Comparison of ENCODE assay signal across 9 mouse cellular contexts in the genomic region with DNA sequence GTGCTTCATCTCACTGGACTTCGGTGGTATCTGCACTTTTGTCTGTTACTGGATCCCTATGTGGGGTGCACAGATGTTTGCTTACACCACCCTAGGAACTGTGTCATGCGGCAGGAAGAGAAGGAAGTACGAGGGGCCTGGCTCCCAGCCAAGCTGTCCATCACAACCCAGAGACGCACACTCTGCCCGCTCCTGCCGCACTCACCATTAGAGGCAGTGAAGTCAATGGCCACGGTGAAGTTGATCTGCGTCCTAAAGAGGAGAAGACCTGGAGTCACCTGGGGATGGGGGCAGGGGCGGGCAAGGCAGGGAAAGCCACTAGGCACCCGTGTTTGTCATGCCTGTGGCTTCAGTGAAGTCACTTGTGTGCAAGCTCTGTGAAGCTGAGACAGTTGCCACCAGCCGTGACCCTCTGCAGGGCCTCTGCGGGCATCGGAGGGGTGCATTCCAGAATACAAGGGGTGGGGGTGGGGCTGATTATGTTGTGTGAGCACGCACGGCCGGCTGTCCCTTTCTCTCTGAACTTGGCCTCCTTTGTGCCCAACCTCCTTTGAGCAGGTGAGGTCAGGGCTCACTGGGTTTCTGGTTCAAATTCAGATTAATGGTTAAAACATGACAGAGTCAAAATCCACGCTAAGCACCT. TPM values are rescaled to one million over a fixed set of nuclear protein-coding genes. Genes with fewer than 3 reads are reported as not detected.
DNase-seq lines count a peak whose midpoint lies in the region; ATAC-seq and TF ChIP-seq lines count a peak whose summit lies in the region.
"Had no signal": no experiment of that assay in that cellular context is flagged by ENCODE, and none has a peak within 500 bp of the region (broad histone marks: within the 10 kb centered on the region; RNA-seq: fewer than 3 reads in every experiment).

No protein-coding gene starts in this region.

- TF ChIP-seq CTCF in forebrain, postnatal 0 days (IDR thresholded peaks at IDR 0.05; ENCODE audit: low read depth), result no peak
- TF ChIP-seq CTCF in ES-Bruce4 (IDR thresholded peaks at IDR 0.05; ENCODE audit: low read depth, low read length), result no peak

- no peaks in the 10 kb centered on the region for H3K36me3 ChIP-seq in forebrain, embryonic 10.5 days (replicated peaks)
- peaks cover 3% of the 10 kb centered on the region; the same call in 1 of the 2 replicates for H3K36me3 ChIP-seq in forebrain, postnatal 0 days (ENCODE audit: insufficient read depth)
- no peaks in the 10 kb centered on the region for H3K36me3 ChIP-seq in ES-Bruce4 (ENCODE audit: control insufficient read depth, insufficient read depth, low read length, poor library complexity, severe bottlenecking)
- peaks cover 4% of the 10 kb centered on the region; the same call in 1 of the 2 replicates for H3K36me3 ChIP-seq in heart, embryonic 15.5 days
- H3K36me3 ChIP-seq in midbrain, embryonic 12.5 days, result no peaks in the 10 kb centered on the region

- 0 out of 2 replicates have a peak, but pooled peaks have one; percentile 33 for TF ChIP-seq EP300 in ES-Bruce4 (IDR thresholded peaks at IDR 0.05; ENCODE audit: insufficient read depth, low read depth, low read length)

- ATAC-seq in forebrain, postnatal 0 days, result no peak
- no peak for ATAC-seq in heart, embryonic 15.5 days (replicated peaks; ENCODE audit: insufficient number of reproducible peaks, insufficient read depth, low FRiP score, low read depth)
- no peak for ATAC-seq in midbrain, embryonic 12.5 days (ENCODE audit: low FRiP score, low read depth)

- no peak for DNase-seq in forebrain, embryonic 10.5 days (ENCODE audit: extremely low spot score, low spot score)
- DNase-seq in forebrain, postnatal 0 days, result no peak
- DNase-seq in kidney, postnatal 36 days, result peak; percentile 55 to 68
- DNase-seq in testis, postnatal 14 days (ENCODE audit: low spot score), result no peak
- DNase-seq in frontal cortex, postnatal 14 days (ENCODE audit: low spot score in 2 of 2), result no peak

- no peak overlapping the region for H3K4me3 ChIP-seq in forebrain, embryonic 10.5 days
- H3K4me3 ChIP-seq in forebrain, postnatal 0 days (ENCODE audit: low read depth, low read length), result no peak overlapping the region
- no peak overlapping the region for H3K4me3 ChIP-seq in ES-Bruce4 (ENCODE audit: low read depth, low read length)
- no peak overlapping the region for H3K4me3 ChIP-seq in heart, embryonic 15.5 days
- H3K4me3 ChIP-seq in midbrain, embryonic 12.5 days, result no peak overlapping the region

- peak overlapping the region; percentile 60 for H3K27ac ChIP-seq in forebrain, embryonic 10.5 days
- no peak overlapping the region; the same call in 1 of the 2 replicates for H3K27ac ChIP-seq in forebrain, postnatal 0 days (ENCODE audit: low read depth, low read length)
- 0 out of 2 replicates have a peak overlapping the region, but pooled peaks have one; percentile 57 for H3K27ac ChIP-seq in ES-Bruce4 (ENCODE audit: insufficient read depth, low read length)
- no peak overlapping the region for H3K27ac ChIP-seq in heart, embryonic 15.5 days
- peak overlapping the region; percentile 81; the same call in 1 of the 2 replicates for H3K27ac ChIP-seq in midbrain, embryonic 12.5 days (replicated peaks)

- no peak overlapping the region for H3K9ac ChIP-seq in forebrain, postnatal 0 days
- H3K9ac ChIP-seq in ES-Bruce4 (ENCODE audit: low read depth, poor library complexity, severe bottlenecking), result no peak overlapping the region
- no peak overlapping the region for H3K9ac ChIP-seq in heart, embryonic 15.5 days
- H3K9ac ChIP-seq in midbrain, embryonic 12.5 days (replicated peaks), result no peak overlapping the region

- WGBS in forebrain, embryonic 10.5 days, result 28% methylated on average over 17 of the region's 17 CpGs
- WGBS in forebrain, postnatal 0 days, result 13% methylated on average over 17 of the region's 17 CpGs
- 8% methylated on average over 17 of the region's 17 CpGs for WGBS in heart, embryonic 15.5 days
- WGBS in midbrain, embryonic 12.5 days, result 19% methylated on average over 17 of the region's 17 CpGs

- TF ChIP-seq POLR2A in ES-Bruce4 (IDR thresholded peaks at IDR 0.05; ENCODE audit: insufficient read depth, low read length), result no peak

- H3K4me1 ChIP-seq in forebrain, embryonic 10.5 days, result peaks cover 27% of the 10 kb centered on the region
- H3K4me1 ChIP-seq in forebrain, postnatal 0 days (ENCODE audit: insufficient read depth), result 0 out of 2 replicates have a peak, but pooled peaks cover 4% of the 10 kb centered on the region
- peaks cover 3% of the 10 kb centered on the region for H3K4me1 ChIP-seq in ES-Bruce4 (ENCODE audit: control insufficient read depth, insufficient read depth, low read length)
- H3K4me1 ChIP-seq in heart, embryonic 15.5 days (replicated peaks), result peaks cover 28% of the 10 kb centered on the region
- peaks cover 25% of the 10 kb centered on the region for H3K4me1 ChIP-seq in midbrain, embryonic 12.5 days

- H3K4me2 ChIP-seq in forebrain, postnatal 0 days (ENCODE audit: low read depth), result no peak overlapping the region
- peak overlapping the region; percentile 42 for H3K4me2 ChIP-seq in heart, embryonic 15.5 days
- no peak overlapping the region; the same call in 1 of the 2 replicates for H3K4me2 ChIP-seq in midbrain, embryonic 12.5 days (replicated peaks)

- peaks cover 38% of the 10 kb centered on the region for H3K27me3 ChIP-seq in forebrain, embryonic 10.5 days (ENCODE audit: poor library complexity, severe bottlenecking)
- no peaks in the 10 kb centered on the region for H3K27me3 ChIP-seq in forebrain, postnatal 0 days (ENCODE audit: insufficient read depth, low read length)
- H3K27me3 ChIP-seq in ES-Bruce4 (ENCODE audit: control insufficient read depth, insufficient read depth, low read length, poor library complexity, severe bottlenecking), result no peaks in the 10 kb centered on the region
- no peaks in the 10 kb centered on the region for H3K27me3 ChIP-seq in heart, embryonic 15.5 days
- peaks cover 9% of the 10 kb centered on the region for H3K27me3 ChIP-seq in midbrain, embryonic 12.5 days

- peaks cover 7% of the 10 kb centered on the region for H3K9me3 ChIP-seq in forebrain, embryonic 10.5 days
- H3K9me3 ChIP-seq in forebrain, postnatal 0 days (ENCODE audit: low read length), result no peaks in the 10 kb centered on the region
- no peaks in the 10 kb centered on the region for H3K9me3 ChIP-seq in ES-Bruce4 (replicated peaks; ENCODE audit: control insufficient read depth, insufficient read depth, low read length, poor library complexity, severe bottlenecking)
- peaks cover 4% of the 10 kb centered on the region; the same call in 1 of the 2 replicates for H3K9me3 ChIP-seq in heart, embryonic 15.5 days (replicated peaks)
- H3K9me3 ChIP-seq in midbrain, embryonic 12.5 days, result no peaks in the 10 kb centered on the region

RNA-seq across cellular contexts. Expression of a gene that starts 50.6 kb away (rescaled TPM):
- 0.20 and 0.25 TPM in 2 replicates for polyA plus RNA-seq in forebrain, embryonic 10.5 days (2016; fragmentation: Nextera tagmentation; extraction: Ambion mirVana)
- not detected in 2 replicates for total RNA-seq in forebrain, postnatal 0 days (2014; rRNA removed)
- polyA plus RNA-seq in forebrain, postnatal 0 days (2015; fragmentation: Nextera tagmentation; extraction: Ambion mirVana), result 0.13 TPM in 1 of 2 replicates, not detected in the other
- polyA plus RNA-seq in ES-Bruce4 (2011; ENCODE audit: insufficient read depth, insufficient read length, low read depth, missing spikeins), result not detected in 2 replicates
- polyA plus RNA-seq in heart, embryonic 15.5 days (2015; fragmentation: Nextera tagmentation; extraction: Ambion mirVana), result 0.66 and 3.1 TPM in 2 replicates
- 0.29 TPM in 1 of 2 replicates, not detected in the other for polyA plus RNA-seq in midbrain, embryonic 12.5 days (2016; fragmentation: Nextera tagmentation; extraction: Ambion mirVana)
- polyA plus RNA-seq: neural tube, embryonic 14.5 days had no signal

Comparison
In these comparisons a context has a peak if more than half of its experiments do, and no peak if none do; other contexts are left out.
1. H3K27ac ChIP-seq: peak in forebrain, embryonic 10.5 days (single experiment), ES-Bruce4 (single experiment) and midbrain, embryonic 12.5 days (single experiment); none in forebrain, postnatal 0 days (single experiment) and heart, embryonic 15.5 days (single experiment).
2. DNase-seq: peak in kidney, postnatal 36 days (2 of 2); none in forebrain, embryonic 10.5 days (single experiment), forebrain, postnatal 0 days (single experiment), testis, postnatal 14 days (single experiment) and frontal cortex, postnatal 14 days (0 of 2).